Mouse (Mus musculus): ENCODE data around the gene Megf8.
A peak's percentile ranks its signal among the peaks of the same experiment; 100 is the strongest.

Gene Megf8

DNA sequence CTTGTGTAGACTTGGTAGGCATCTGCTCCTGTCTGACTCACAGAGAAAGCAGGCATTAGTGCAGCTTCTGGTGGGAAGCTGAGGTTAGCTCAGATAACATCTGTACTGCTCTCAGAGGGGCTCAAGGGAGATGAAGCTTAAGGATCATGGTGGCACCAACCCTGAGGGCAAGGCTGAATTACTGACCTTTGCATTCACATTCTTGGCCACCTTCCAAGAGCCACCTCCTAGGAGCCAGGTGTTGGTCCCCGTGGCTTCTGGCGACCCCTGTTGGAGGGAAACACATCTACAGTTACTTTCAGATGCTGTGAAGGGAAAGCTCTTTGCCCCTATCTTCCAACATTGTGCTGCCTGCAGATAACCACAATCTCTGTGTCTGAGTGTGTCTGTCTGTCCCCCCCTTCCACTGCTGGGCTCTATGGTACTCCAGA, 85.7 kb downstream of the Megf8 start:
- peak; percentile 35 for DNase-seq (ENCODE audit: inconsistent ontology term)

DNA sequence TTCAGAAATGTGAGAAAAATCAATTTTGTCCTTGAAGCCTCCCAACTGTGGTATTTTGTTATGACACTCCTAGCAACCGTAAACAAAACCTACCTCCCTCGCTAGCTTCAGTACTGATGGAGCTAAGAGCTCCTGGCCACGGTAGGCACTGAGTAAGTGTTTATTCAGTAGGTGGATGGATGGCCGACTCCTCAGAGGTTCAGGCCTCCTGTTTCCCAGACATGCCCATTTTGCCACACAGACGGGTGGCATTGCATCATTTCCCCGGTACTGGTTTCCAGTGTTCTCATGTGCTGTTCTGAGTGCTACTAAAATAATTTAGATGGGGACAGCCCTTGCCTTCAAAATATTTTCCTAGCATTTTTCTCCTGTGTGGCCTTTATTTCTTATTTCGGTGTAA, 89.5 kb downstream of the Megf8 start:
- no peak for DNase-seq (ENCODE audit: inconsistent ontology term)

DNA sequence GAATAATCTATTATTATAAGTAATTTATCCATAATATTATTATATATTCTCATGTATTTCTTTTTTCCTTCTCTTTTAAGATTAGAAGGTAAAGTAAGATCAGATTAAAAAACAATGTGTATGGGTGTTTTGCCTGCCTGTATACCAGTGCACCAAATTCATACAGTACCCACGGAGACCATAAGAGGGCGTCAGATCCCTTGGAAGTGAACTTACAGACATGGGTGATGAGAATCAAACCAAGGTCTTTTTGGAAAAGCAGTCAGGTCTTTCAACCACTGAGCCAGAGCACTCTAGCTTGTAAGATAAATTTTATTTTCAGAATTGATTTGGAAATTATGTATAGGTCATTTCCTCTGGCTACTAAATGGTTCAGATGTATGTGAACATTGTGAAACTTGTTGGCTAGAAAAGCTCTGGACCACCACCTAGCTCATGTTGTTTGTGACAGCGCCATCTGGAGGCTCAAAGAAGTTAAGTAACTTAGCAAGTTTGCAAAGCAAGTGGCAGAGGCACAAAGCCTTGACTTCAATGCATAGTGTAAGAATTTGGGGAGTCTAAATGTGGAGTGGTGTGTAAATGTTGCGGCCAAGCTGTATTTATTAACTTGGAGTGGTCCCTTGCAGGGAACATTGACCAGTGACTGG, 92.3 kb downstream of the Megf8 start:
- no peak for DNase-seq (ENCODE audit: inconsistent ontology term)

DNA sequence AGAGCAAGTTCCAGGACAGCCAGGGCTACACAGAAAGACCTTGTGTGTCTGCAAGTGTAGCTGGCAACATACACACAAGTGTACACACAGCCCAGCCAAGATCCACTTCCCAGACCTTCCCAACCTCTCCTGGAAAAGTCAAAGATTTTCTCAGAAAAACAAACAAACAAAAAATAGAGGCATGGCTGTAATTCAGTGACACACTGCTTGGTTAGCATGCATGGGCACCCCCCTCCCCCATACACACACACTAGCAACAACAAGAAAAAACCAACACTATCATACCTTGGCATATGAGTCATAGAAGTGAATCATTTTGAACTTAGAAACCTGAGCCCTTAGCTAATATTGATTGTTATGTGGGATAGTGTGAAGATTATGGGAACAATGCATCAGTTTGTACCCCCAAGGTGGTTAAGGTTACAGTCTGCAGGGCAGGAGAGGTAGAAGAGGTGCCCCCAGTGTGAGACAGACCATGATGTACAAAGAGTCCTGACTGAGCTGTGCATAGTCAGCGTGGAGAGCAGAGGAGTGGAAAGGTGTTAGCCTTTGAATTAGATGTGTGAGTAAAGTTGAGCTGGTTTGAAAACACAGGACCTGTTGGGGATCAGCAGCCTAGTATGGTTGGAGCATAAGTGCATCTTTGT, 94.1 kb downstream of the Megf8 start:
- no peak for DNase-seq (ENCODE audit: inconsistent ontology term)

DNA sequence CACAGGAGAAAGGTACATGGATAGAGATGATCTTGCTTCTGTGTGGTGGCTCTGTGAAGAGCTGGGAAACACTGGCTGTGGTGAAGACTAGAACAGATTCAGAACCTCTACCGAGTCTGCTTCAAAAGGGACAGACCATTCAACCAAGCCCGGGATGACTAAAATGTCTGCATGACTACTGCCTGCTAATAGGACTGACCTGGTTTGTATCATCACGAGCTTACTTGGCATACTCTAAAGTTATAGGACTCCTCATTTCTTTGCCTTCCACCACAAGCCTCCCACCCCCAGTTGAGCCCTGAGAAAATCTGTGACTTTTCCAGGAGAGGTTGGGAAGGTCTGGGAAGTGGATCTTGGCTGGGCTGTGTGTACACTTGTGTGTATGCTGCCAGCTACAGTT, 94.9 kb downstream of the Megf8 start:
- no peak for DNase-seq (ENCODE audit: inconsistent ontology term)

DNA sequence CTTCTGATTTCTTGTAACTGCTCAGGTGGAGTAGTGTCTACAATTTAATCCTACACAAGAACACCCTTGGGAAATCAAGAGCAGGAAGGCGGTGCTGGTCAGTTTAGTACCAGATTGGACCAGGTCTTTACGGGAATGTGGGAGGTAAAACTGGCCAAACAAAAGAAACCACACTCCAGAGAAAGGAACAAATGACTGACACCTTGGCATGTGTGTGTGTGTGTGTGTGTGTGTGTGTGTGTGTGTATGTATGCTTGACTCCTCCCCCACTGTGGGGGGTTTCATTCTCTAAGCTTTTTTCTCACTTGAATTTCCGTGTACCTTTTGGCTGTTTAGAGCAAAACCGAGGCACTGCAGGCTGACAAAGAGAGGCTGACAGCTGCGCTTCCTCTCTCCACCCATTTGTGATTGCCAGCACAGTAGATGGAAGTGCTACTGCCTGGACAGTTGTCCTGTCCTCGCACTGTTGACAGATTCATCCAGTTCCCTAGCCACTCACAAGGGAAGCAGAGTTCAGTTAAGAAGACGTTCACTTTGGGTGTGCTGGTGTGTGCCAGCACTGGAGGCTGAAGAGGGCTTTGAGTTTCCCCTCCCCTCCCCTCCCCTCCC, 96.0 kb downstream of the Megf8 start, which contains the start of gene Cxcl17:
Gene Cxcl17, minus strand, starts transcription at position 54 of the 609 bp plus-strand sequence.
- no peak for DNase-seq (ENCODE audit: inconsistent ontology term)
